Mouse (Mus musculus) E14TG2a.4 (cell line): ENCODE results near the gene Atg9b.
A peak's percentile ranks its signal among the peaks of the same experiment; 100 is the strongest.

ENCODE experiments used
- H3K27me3 ChIP-seq: 2 replicates; pipeline ENCODE4 v1.6.1; 2014; ENCODE audit warnings: low read length, control low read depth; ENCODE audit not compliant: insufficient read depth
- H3K36me3 ChIP-seq: 2 replicates; pipeline ENCODE4 v1.6.1; 2014; ENCODE audit warnings: low read length, control low read depth; ENCODE audit not compliant: insufficient read depth
- H3K4me1 ChIP-seq: replicated peaks from 2 replicates; pipeline ENCODE4 v1.6.1; 2014; ENCODE audit warnings: low read depth, low read length, control low read depth
- H3K4me3 ChIP-seq: replicated peaks from 2 replicates; pipeline ENCODE4 v1.5.1; 2014; ENCODE audit warnings: mild to moderate bottlenecking, low read length
- H3K9me3 ChIP-seq: 2 replicates; pipeline ENCODE4 v1.6.1; 2014; ENCODE audit warnings: low read length, control low read depth
- CTCF ChIP-seq: conservative IDR thresholded peaks from 2 replicates; pipeline ENCODE4 v1.5.1; 2014; ENCODE audit warnings: low read length
- NANOG ChIP-seq: IDR thresholded peaks from 2 replicates; pipeline ENCODE4 v1.6.1; 2014; ENCODE audit warnings: borderline replicate concordance, low read length, mixed read lengths
- POU5F1 ChIP-seq: IDR thresholded peaks from 2 replicates; pipeline ENCODE4 v1.6.1; 2014; ENCODE audit warnings: low read length, borderline replicate concordance

Gene Atg9b

DNA sequence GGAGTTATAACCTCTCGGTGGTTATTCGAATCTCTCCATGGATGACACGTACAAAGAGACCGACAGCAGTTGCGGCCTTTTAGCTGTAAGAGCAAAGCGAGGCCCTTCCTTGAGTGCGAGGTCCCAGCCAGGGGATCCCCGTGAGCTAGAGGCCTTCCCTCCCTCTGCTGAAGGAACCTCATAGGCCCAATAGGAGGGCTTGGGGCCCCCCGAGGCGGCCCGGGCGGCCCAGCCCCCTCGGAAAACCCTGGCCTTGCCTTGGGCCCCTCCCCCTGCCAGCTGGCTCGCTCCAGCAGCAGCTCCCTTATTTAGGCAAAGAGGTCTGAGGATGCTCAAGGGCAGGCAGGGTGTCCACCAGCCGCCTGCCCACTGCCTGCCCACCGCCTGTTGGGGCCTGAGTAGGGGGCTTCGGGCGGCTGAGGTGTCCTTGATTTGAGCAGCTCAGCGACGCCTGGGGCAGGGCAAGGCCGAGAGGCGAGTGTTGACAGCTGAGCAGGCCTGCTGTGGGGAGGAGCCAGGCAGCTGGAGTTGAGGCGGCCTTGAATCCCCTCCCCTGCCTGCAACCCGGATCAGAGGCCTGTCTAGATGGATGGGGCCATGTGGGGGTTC is 39.6 kb downstream of the Atg9b start:
- peak overlapping the region; percentile 84 for H3K4me3 ChIP-seq
- H3K36me3 ChIP-seq, result no peaks in the 10 kb centered on the region
- H3K27me3 ChIP-seq, result peaks cover 51% of the 10 kb centered on the region
- peaks cover 54% of the 10 kb centered on the region for H3K4me1 ChIP-seq
- no peaks in the 10 kb centered on the region for H3K9me3 ChIP-seq
- TF ChIP-seq CTCF (no peak), POU5F1 (no peak), NANOG (no peak)

DNA sequence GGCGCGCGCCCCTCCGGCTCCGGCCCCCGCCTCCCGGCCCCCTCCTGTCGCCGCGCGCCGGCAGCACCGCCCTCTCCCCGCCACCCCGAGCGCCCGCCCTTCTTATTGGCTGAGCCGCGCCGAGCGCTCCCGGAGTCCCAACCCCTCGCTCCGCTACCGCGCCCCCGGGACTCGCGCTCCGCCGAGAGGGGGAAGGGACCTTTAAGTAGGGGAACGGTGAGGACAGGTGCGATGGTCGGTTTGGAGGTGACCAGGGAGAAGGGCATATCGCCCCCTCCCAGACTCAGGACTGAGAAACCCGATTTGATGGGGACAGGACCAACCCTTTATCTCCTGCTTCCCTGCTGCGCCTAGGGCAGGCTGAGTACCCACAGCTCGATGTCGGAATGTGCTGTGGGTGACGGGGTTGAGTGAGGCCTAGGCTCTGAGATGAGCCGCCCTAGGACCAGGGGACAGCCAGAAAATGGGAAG is 40.2 kb downstream of the Atg9b start:
- H3K4me3 ChIP-seq, result peak overlapping the region; percentile 84
- peaks cover 51% of the 10 kb centered on the region for H3K27me3 ChIP-seq
- H3K4me1 ChIP-seq, result peaks cover 60% of the 10 kb centered on the region
- H3K9me3 ChIP-seq, result no peaks in the 10 kb centered on the region
- TF ChIP-seq NANOG (no peak), CTCF (no peak), POU5F1 (no peak)
- H3K36me3 ChIP-seq, result no peaks in the 10 kb centered on the region

DNA sequence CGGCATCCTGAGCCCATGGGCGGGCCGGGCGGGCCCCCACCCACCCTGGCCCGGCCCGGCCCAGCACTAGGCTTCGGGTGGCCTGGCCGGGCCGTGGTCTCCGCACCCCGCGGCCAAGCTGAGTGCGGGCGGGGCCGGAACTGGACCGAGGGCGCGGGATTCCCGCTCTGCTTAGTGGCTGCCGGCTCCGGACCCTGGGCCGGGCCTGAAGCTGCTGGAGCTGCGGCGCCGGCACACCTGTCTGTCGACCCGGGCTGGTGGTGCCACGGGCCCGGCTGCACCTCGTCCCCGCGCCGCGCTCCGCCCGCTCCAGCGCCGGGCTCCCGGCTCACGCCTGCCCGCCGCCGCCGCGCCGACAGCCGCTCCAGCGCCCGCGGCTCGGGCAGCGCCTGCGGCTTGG is 40.7 kb downstream of the Atg9b start, which contains the start of gene Kcnh2:
Gene Kcnh2, minus strand, starts transcription at position 327 of the 400 bp plus-strand sequence.
- TF ChIP-seq CTCF, result no peak
- no peak for TF ChIP-seq POU5F1
- no peak for TF ChIP-seq NANOG
- no peaks in the 10 kb centered on the region for H3K9me3 ChIP-seq
- peaks cover 51% of the 10 kb centered on the region for H3K27me3 ChIP-seq
- 0 out of 2 replicates have a peak, but pooled peaks cover under 1% of the 10 kb centered on the region for H3K36me3 ChIP-seq
- H3K4me1 ChIP-seq, result peaks cover 63% of the 10 kb centered on the region
- H3K4me3 ChIP-seq, result peak within 1 kb of the TSS; percentile 84

DNA sequence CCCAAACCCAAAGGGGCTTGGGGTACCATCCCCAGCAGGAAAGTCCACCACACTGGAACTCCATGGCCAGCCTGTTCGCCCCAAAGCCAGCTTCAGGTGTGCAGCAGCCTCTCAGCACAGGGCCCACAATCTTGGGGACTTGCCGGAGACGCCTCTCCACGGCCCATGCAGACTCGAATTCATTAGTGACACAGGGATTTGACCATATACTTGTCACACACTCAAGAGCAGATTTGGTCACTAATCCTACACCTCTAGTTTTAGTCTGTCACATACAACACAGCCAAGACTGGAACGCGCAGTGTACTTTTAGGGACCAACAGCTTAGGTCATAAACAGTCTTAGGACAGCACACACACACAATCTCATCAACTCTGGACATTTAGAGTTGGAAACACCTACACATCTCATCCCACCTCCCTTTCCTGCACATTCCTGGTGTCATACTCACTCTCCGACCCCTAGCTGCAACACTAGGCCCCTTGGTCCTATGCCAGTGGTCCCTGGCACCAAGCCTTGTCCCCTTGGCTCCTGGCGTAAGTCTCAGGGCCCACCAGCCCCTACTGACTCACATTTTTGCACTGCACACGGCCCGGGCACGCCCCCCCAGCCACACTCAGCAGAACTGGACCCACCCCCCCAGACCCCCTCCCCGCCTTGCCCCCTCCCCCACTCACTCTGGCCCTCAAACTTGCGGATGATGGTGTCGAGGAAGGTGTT is 41.3 kb downstream of the Atg9b start:
- Histone ChIP-seq H3K4me3 (peak overlapping the region; percentile 84), H3K36me3 (0 out of 2 replicates have a peak, but pooled peaks cover 4% of the 10 kb centered on the region), H3K9me3 (no peaks in the 10 kb centered on the region), H3K27me3 (peaks cover 51% of the 10 kb centered on the region), H3K4me1 (peaks cover 63% of the 10 kb centered on the region)
- no peak for TF ChIP-seq CTCF
- TF ChIP-seq NANOG, result no peak

DNA sequence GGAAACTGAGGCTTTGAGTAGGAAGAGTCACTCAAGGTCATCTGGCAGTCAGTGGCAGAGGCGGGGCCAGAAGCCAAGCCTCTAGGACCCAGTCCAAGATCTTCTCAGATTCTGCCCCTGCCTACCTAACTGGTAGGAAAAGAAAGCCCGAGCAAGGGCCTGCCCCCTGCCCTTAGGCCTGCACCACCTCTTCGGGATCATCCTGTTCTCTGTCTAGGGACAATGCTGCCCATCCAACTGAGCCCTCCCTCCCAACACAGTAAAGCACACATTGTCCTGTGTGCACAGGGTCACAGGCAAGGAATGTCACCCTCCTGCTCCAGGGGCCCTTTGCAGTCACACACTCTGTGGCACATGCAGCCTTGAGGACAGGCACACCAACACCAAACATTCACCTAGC is 41.9 kb downstream of the Atg9b start:
- peaks cover 50% of the 10 kb centered on the region for H3K27me3 ChIP-seq
- peak overlapping the region; percentile 84 for H3K4me3 ChIP-seq
- H3K9me3 ChIP-seq, result no peaks in the 10 kb centered on the region
- 0 out of 2 replicates have a peak, but pooled peaks cover 4% of the 10 kb centered on the region for H3K36me3 ChIP-seq
- H3K4me1 ChIP-seq, result peaks cover 69% of the 10 kb centered on the region
- no peak for TF ChIP-seq NANOG
- TF ChIP-seq CTCF, result no peak
- no peak for TF ChIP-seq POU5F1

DNA sequence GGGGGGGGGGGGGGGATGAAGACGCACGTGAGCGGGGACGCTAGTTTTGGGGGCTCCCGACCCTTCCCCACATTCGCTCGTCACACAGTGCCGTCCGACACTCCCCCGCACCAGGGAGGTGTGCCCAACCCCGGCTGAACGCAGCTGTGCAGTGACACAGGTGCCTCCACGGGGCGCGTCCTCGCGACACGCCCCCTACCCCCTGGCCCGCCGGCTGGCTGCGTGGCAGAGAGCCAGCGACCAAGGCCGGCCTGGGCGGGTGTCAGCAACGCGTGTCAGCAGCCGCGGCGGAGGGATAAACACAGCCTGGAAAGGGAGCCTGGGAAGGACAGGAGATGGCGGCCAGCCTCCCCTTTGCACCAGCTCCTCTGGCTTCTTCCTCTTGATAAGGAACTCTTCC is 43.4 kb downstream of the Atg9b start:
- Histone ChIP-seq H3K36me3 (0 out of 2 replicates have a peak, but pooled peaks cover 4% of the 10 kb centered on the region), H3K4me3 (peak overlapping the region; percentile 80), H3K27me3 (peaks cover 35% of the 10 kb centered on the region), H3K4me1 (peaks cover 79% of the 10 kb centered on the region), H3K9me3 (no peaks in the 10 kb centered on the region)
- TF ChIP-seq POU5F1, result no peak
- TF ChIP-seq CTCF, result no peak
- no peak for TF ChIP-seq NANOG

DNA sequence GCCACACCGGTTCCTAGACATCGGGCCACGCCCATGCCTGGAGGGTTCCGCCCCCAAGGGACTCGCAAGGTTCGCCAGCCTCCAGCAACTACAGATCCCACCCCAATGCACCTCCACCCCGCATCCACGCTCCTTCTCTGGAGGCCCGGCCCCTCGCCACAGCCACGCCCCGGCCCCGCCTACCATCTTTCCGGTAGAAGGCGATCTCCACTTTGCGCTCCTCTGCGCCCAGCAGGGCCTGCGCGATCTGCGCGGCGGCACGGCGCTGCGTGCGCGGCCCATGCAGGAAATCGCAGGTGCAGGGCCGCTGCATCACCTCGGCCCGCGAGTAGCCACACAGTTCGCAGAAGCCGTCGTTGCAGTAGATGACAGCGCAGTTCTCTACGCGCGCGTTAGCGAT is 43.8 kb downstream of the Atg9b start:
- Histone ChIP-seq H3K36me3 (0 out of 2 replicates have a peak, but pooled peaks cover 4% of the 10 kb centered on the region), H3K4me1 (peaks cover 79% of the 10 kb centered on the region), H3K9me3 (no peaks in the 10 kb centered on the region), H3K27me3 (peaks cover 32% of the 10 kb centered on the region), H3K4me3 (peak overlapping the region; percentile 80)
- no peak for TF ChIP-seq NANOG
- no peak for TF ChIP-seq POU5F1
- no peak for TF ChIP-seq CTCF

DNA sequence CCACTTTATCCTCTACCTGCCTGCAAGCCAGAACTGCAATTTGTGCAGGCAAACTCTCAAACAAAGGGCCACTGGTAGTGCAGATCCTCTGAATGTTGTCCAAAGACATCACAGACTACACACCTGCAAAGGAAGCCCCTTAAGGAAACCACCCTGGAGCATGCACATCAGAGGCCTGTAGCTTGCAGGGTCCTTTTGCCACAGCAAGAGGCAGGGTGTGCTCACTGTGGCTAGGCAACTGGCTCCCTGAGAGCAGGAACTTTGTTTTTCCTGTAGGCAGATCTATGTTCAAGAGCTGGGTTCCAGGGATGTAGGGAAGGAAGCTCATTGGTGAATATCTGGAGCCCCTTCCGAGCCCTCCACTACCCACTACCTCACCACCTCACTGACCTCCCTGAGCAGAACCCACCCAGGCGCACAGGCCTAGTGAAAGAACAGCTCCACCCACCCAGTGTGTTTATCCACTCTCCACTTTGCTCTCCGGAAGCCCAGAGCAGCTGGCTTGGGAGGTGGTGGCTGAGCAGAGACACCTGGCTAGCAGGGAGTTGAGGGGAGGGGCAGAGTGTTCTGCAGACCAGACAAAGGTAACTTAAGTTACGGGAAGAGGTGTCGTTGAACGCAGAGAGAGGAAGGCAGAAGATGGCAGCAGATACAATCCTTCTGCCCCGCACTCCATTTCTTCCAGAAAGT is 44.6 kb downstream of the Atg9b start:
- H3K4me1 ChIP-seq, result peaks cover 78% of the 10 kb centered on the region
- no peaks in the 10 kb centered on the region for H3K9me3 ChIP-seq
- H3K4me3 ChIP-seq, result peak overlapping the region; percentile 80
- 0 out of 2 replicates have a peak, but pooled peaks cover 4% of the 10 kb centered on the region for H3K36me3 ChIP-seq
- peaks cover 24% of the 10 kb centered on the region for H3K27me3 ChIP-seq
- TF ChIP-seq POU5F1, result no peak
- no peak for TF ChIP-seq CTCF
- TF ChIP-seq NANOG, result no peak
